Mouse (Mus musculus) limb, embryonic 14.5 days (tissue): ENCODE measurements at regions not wholly inside any gene's neighbourhood (a gene's known extent, or its start where the extent isn't known, plus 50 kb on each side); places are given as distances from the start of the nearest gene placed in this dataset.

Source experiments
- ATAC-seq: fragments of 200-750 bp; cut with Nextera tagmentation; 2 replicates; pipeline ENCODE4 v1.8.0; 2017; ENCODE audit warnings: low read depth, moderate number of reproducible peaks, moderate TSS enrichment; ENCODE audit not compliant: low FRiP score
- DNase-seq: peaks from one replicate; pipeline ENCODE4 v3.0.0-alpha.2; 2015; ENCODE audit warnings: low spot score
- H3K27ac ChIP-seq: fragments of 300-500 bp; sonication (generic); replicated peaks from 2 replicates; pipeline ENCODE4 v1.5.1; 2014; ENCODE audit warnings: low read depth, mild to moderate bottlenecking, low read length, moderate library complexity, mixed read lengths
- H3K27me3 ChIP-seq: fragments of 300-500 bp; sonication (generic); 2 replicates; pipeline ENCODE4 v1.6.1; 2014; ENCODE audit warnings: low read length, mixed read lengths; ENCODE audit not compliant: control insufficient read depth, insufficient read depth
- H3K36me3 ChIP-seq: fragments of 300-500 bp; sonication (generic); 2 replicates; pipeline ENCODE4 v1.6.1; 2014; ENCODE audit warnings: mild to moderate bottlenecking, low read length, moderate library complexity, mixed read lengths; ENCODE audit not compliant: control insufficient read depth, insufficient read depth
- H3K4me1 ChIP-seq: fragments of 300-500 bp; sonication (generic); 2 replicates; pipeline ENCODE4 v1.6.1; 2014; ENCODE audit warnings: antibody characterized with exemption, low read length, mixed read lengths; ENCODE audit not compliant: control insufficient read depth, insufficient read depth
- H3K4me2 ChIP-seq: fragments of 300-500 bp; sonication (generic); replicated peaks from 2 replicates; pipeline ENCODE4 v1.6.1; 2014; ENCODE audit warnings: low read depth, mild to moderate bottlenecking, low read length, moderate library complexity; ENCODE audit not compliant: severe bottlenecking
- H3K4me3 ChIP-seq: fragments of 300-500 bp; sonication (generic); replicated peaks from 2 replicates; pipeline ENCODE4 v1.5.1; 2014; ENCODE audit warnings: low read length
- H3K9ac ChIP-seq: fragments of 300-500 bp; sonication (generic); 2 replicates; pipeline ENCODE4 v1.6.1; 2014; ENCODE audit warnings: mild to moderate bottlenecking, low read depth, low read length, moderate library complexity; ENCODE audit not compliant: severe bottlenecking
- H3K9me3 ChIP-seq: fragments of 300-500 bp; sonication (generic); 2 replicates; pipeline ENCODE4 v1.6.1; 2016; ENCODE audit warnings: low read length; ENCODE audit not compliant: control insufficient read depth
- POLR2A ChIP-seq: fragments of 200-500 bp; IDR thresholded peaks from 2 replicates; pipeline ENCODE4 v1.8.0; 2012; ENCODE audit warnings: inconsistent platforms, mild to moderate bottlenecking, moderate library complexity, borderline replicate concordance; ENCODE audit not compliant: insufficient read depth, insufficient read length; ENCODE audit errors: extremely low read depth
- WGBS: fragments of 180-500 bp; shearing (Covaris S2); extraction: QIAGEN DNeasy Blood & Tissue Kit; methylation state at CpG from one replicate; pipeline ENCODE4 v1.1.7; 2014; 5-methylcytosine and 5-hydroxymethylcytosine counted together

DNA sequence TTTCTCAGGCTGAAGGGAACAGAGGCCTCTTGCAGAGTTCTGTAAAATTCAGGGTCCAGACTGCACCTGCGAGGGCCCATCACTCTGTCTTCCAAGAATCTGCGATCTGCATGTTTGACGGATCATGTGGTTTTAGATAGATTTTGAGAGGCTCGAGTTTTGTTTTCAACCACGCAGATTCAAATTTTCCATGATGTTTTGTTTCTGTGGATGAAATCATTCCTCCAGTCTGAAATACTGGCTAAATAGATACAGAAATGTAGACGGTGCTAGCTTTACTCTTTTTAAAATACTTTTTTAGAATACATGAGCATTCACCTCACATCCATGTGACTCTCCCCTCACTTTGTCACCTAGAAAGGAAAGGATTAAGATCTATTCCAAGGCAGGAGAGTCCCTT, 188.0 kb downstream of the Cog6 start:
- WGBS: 87% methylated on average over 6 of the region's 6 CpGs
- H3K27ac ChIP-seq: no peak overlapping the region
- no peaks in the 10 kb centered on the region for H3K27me3 ChIP-seq
- DNase-seq: no peak
- no peak overlapping the region for H3K4me3 ChIP-seq
- no peaks in the 10 kb centered on the region for H3K4me1 ChIP-seq
- H3K9ac ChIP-seq: no peak overlapping the region
- no peak overlapping the region for H3K4me2 ChIP-seq
- H3K36me3 ChIP-seq: no peaks in the 10 kb centered on the region
- no peaks in the 10 kb centered on the region for H3K9me3 ChIP-seq
- TF ChIP-seq POLR2A: no peak
- no peak for ATAC-seq

DNA sequence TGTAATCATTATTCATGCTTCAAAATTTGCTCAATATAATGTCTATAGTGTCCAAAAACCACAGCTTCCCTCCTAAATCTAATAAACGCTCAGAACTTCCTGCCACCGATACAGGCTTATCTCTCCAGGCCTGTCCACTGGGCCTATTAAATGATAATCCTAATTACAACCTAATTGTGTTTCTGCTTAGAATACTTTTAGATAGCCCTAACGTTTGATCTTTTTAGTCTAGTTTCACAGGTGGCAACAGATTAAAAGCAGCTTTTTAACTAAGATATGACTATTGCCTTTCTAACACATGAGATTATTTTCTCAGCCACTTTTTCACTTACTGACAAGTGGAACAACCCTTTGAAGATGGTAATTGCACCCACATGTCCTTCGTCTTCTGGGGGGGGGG, 188.6 kb downstream of the Cog6 start:
- 20% methylated on average over 4 of the region's 4 CpGs for WGBS
- H3K4me3 ChIP-seq: no peak overlapping the region
- H3K27me3 ChIP-seq: no peaks in the 10 kb centered on the region
- no peaks in the 10 kb centered on the region for H3K4me1 ChIP-seq
- H3K36me3 ChIP-seq: no peaks in the 10 kb centered on the region
- no peak for TF ChIP-seq POLR2A
- DNase-seq (no peak), ATAC-seq (no peak)
- no peak overlapping the region for H3K4me2 ChIP-seq
- H3K27ac ChIP-seq: no peak overlapping the region
- H3K9ac ChIP-seq: no peak overlapping the region
- no peaks in the 10 kb centered on the region for H3K9me3 ChIP-seq

DNA sequence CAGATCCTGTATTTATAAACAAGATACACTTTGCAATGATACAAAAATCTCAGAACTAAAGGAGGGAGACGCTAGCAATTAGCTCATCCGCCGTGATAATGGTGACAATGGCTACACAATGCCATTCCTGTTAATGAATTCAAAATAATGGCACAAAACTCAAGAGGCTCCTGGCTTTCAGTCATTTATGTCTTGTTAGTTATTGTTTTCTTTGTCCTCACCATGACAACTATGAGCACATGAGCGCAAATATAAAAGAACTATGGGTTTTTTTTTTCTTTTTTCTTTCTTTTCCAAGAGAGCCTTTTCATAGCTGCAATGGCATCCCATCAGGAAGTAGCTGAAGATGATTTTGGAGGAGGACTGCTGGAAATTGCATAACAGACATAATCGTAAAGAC, 194.2 kb downstream of the Cog6 start:
- DNase-seq (no peak), ATAC-seq (no peak)
- H3K4me1 ChIP-seq: no peaks in the 10 kb centered on the region
- no peaks in the 10 kb centered on the region for H3K36me3 ChIP-seq
- H3K27ac ChIP-seq: no peak overlapping the region
- H3K9ac ChIP-seq: no peak overlapping the region
- H3K27me3 ChIP-seq: no peaks in the 10 kb centered on the region
- TF ChIP-seq POLR2A: no peak
- H3K4me2 ChIP-seq: no peak overlapping the region
- no peaks in the 10 kb centered on the region for H3K9me3 ChIP-seq
- 87% methylated on average over 5 of the region's 5 CpGs for WGBS
- no peak overlapping the region for H3K4me3 ChIP-seq

DNA sequence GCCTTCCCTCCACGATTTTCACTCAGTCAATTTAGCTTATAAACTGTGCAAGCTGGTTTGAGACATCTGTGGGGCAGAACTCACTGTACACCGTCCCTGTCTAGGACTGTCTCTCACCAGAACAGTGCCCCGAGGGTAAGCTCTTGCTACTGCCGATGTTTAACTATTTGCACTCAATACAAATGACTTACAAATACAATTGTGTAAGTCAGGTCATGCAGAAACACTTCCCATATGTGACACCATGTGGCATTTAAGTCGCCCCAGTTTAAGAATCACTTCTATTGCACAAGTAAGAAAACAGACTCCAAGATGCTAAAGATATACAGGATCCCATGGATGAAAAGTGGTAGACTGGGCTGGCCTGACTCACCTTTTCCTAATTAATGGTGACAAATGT, 195.6 kb downstream of the Cog6 start:
- Histone ChIP-seq H3K4me2 (no peak overlapping the region), H3K27me3 (no peaks in the 10 kb centered on the region), H3K9me3 (no peaks in the 10 kb centered on the region), H3K36me3 (no peaks in the 10 kb centered on the region), H3K9ac (no peak overlapping the region), H3K4me3 (no peak overlapping the region), H3K27ac (no peak overlapping the region), H3K4me1 (no peaks in the 10 kb centered on the region)
- WGBS: 30% methylated on average over 5 of the region's 5 CpGs
- ATAC-seq (no peak), DNase-seq (no peak)
- TF ChIP-seq POLR2A: no peak

DNA sequence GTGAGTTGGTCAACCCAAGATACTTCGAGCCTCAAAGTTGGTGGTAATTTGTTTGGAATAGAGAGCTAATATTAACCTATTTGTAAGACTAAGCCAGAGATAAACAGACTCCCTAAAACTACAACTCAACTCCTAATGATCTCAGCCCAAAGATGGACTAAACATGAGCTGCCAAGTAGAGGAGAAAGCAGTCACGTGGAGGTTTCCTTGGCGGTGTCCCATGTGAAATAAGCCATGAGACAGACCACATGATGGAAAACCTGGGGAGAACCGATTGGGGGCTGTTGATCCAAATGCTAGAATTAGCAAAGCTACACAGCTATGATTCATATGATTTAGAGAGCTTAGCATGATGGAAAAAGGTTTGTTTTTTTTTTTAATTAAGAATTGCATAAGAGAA, 198.6 kb downstream of the Cog6 start:
- no peaks in the 10 kb centered on the region for H3K27me3 ChIP-seq
- WGBS: 88% methylated on average over 4 of the region's 4 CpGs
- no peak for TF ChIP-seq POLR2A
- H3K4me1 ChIP-seq: no peaks in the 10 kb centered on the region
- no peak overlapping the region for H3K4me3 ChIP-seq
- H3K27ac ChIP-seq: no peak overlapping the region
- no peak overlapping the region for H3K4me2 ChIP-seq
- DNase-seq (no peak), ATAC-seq (no peak)
- no peaks in the 10 kb centered on the region for H3K9me3 ChIP-seq
- H3K36me3 ChIP-seq: no peaks in the 10 kb centered on the region
- H3K9ac ChIP-seq: no peak overlapping the region

DNA sequence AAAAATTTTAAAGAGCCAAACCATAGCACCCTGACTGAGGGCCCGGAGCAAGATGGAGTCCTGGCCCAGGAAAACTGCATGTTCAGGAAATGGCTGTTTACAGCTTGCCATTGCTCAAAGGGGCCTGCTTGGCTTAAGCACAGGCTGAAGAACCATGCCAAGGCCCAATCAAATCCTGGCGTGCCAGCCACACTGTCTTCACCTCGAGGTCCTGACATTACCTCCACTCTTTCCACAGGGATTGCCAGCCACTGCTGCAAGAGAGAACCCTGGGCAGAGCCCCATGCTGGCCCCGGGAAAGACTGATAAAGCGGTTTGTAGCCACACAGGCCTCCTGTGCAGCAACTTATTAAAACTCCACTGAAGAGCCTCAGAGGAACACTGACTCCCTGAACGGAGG, 199.6 kb downstream of the Cog6 start:
- no peaks in the 10 kb centered on the region for H3K27me3 ChIP-seq
- H3K4me3 ChIP-seq: no peak overlapping the region
- DNase-seq (no peak), ATAC-seq (no peak)
- H3K9me3 ChIP-seq: no peaks in the 10 kb centered on the region
- TF ChIP-seq POLR2A: no peak
- 75% methylated on average over 6 of the region's 6 CpGs for WGBS
- H3K4me2 ChIP-seq: no peak overlapping the region
- H3K36me3 ChIP-seq: no peaks in the 10 kb centered on the region
- H3K9ac ChIP-seq: no peak overlapping the region
- H3K4me1 ChIP-seq: no peaks in the 10 kb centered on the region
- no peak overlapping the region for H3K27ac ChIP-seq
